Mouse (Mus musculus) activated CD4-positive, CD25-positive, alpha-beta regulatory T cell, adult 4 months (primary cell): Measurements from ENCODE around the gene Tcea3. TPM values are rescaled to one million over a fixed set of nuclear protein-coding genes. Genes with fewer than 3 reads are reported as not detected.
A peak's percentile ranks its signal among the peaks of the same experiment; 100 is the strongest.

Experiments
- ATAC-seq: one replicate; pipeline ENCODE4 v1.8.0; 2017
- polyA plus RNA-seq, 2 experiments: library from polyadenylated mRNA; unstranded; fragments of 100-300 nt; shearing (Covaris generic); gene quantifications; one replicate each; pipeline ENCODE4 v1.2.1; 2017

Tcea3 gene
- polyA plus RNA-seq, 2 experiments from 2014 or later = 0.58 TPM; not detected in 1

GRCm38 (mm10) chr4:136282621-136283480 is 35.3 kb downstream of the Tcea3 start:
- ATAC-seq = no peak

GRCm38 (mm10) chr4:136283783-136284182 is 36.3 kb downstream of the Tcea3 start:
- no peak for ATAC-seq

GRCm38 (mm10) chr4:136284455-136284854 is 36.9 kb downstream of the Tcea3 start, which contains the start of gene Zfp46:
TSS of gene Zfp46 (plus strand) at chr4:136284683.
- no peak for ATAC-seq

- no peak for ATAC-seq
Measured at GRCm38 (mm10) chr4:136284891-136285290, 37.4 kb downstream of the Tcea3 start.

- peak; percentile 88 for ATAC-seq
Measured at GRCm38 (mm10) chr4:136285348-136285810, 37.9 kb downstream of the Tcea3 start.

GRCm38 (mm10) chr4:136285811-136286371 is 38.4 kb downstream of the Tcea3 start:
- ATAC-seq = peak; percentile 94

- no peak for ATAC-seq
Measured at GRCm38 (mm10) chr4:136289918-136290780, 42.6 kb downstream of the Tcea3 start.

GRCm38 (mm10) chr4:136290781-136291595 is 43.5 kb downstream of the Tcea3 start:
- no peak for ATAC-seq

- no peak for ATAC-seq
Measured at GRCm38 (mm10) chr4:136291692-136292091, 44.2 kb downstream of the Tcea3 start.

- ATAC-seq = no peak
Measured at GRCm38 (mm10) chr4:136295941-136296340, 48.4 kb downstream of the Tcea3 start.

GRCm38 (mm10) chr4:136302462-136302861 is 54.9 kb downstream of the Tcea3 start:
- no peak for ATAC-seq

GRCm38 (mm10) chr4:136304181-136304580 is 56.7 kb downstream of the Tcea3 start:
- no peak for ATAC-seq

- no peak for ATAC-seq
Measured at GRCm38 (mm10) chr4:136308355-136308754, 60.8 kb downstream of the Tcea3 start.

- ATAC-seq = peak; percentile 60
Measured at GRCm38 (mm10) chr4:136309780-136310179, 62.3 kb downstream of the Tcea3 start.

GRCm38 (mm10) chr4:136310229-136311041 is 62.9 kb downstream of the Tcea3 start, which contains the start of gene Hnrnpr:
TSS of gene Hnrnpr (plus strand) at chr4:136310942.
- ATAC-seq = peak; percentile 94

- ATAC-seq = no peak
Measured at GRCm38 (mm10) chr4:136311042-136311999, 63.8 kb downstream of the Tcea3 start.

GRCm38 (mm10) chr4:136312616-136313015 is 65.1 kb downstream of the Tcea3 start:
- ATAC-seq = no peak

- ATAC-seq = no peak
Measured at GRCm38 (mm10) chr4:136317667-136318066, 70.1 kb downstream of the Tcea3 start.

- ATAC-seq = no peak
Measured at GRCm38 (mm10) chr4:136320016-136320415, 72.5 kb downstream of the Tcea3 start.

- no peak for ATAC-seq
Measured at GRCm38 (mm10) chr4:136324226-136324625, 76.7 kb downstream of the Tcea3 start.
